Mouse (Mus musculus) thymus, postnatal 0 days (tissue): ENCODE results near the gene Ahctf1. TPM values are rescaled to one million over a fixed set of nuclear protein-coding genes. Genes with fewer than 3 reads are reported as not detected.

Experiments used
- DNase-seq: peaks from one replicate; pipeline ENCODE4 v3.0.0-alpha.2; 2015; ENCODE audit warnings: low spot score
- polyA plus RNA-seq: library from polyadenylated mRNA; unstranded; fragments of >200 nt; fragmentation: Nextera tagmentation; extraction: Ambion mirVana; gene quantifications from 2 replicates; pipeline ENCODE4 v1.2.1, GENCODE M21; 2015

Gene Ahctf1
- polyA plus RNA-seq, 1 experiment from 2014 or later, result 16.3 TPM

- no peak for DNase-seq
Observed at GRCm38 (mm10) chr1:179804140-179804881, 831 bp upstream of the Ahctf1 start.

- DNase-seq, result no peak
Observed at GRCm38 (mm10) chr1:179802610-179803512, 619 bp downstream of the Ahctf1 start, which contains the start of gene Gm10518. TSS of gene Gm10518 (plus strand) at chr1:179803376.

- DNase-seq, result no peak
Observed at GRCm38 (mm10) chr1:179798794-179799193, 4.7 kb downstream of the Ahctf1 start.

GRCm38 (mm10) chr1:179787281-179787680, 16.2 kb downstream of the Ahctf1 start:
- no peak for DNase-seq

GRCm38 (mm10) chr1:179785502-179785901, 18.0 kb downstream of the Ahctf1 start:
- no peak for DNase-seq

- no peak for DNase-seq
Observed at GRCm38 (mm10) chr1:179784098-179784497, 19.4 kb downstream of the Ahctf1 start.

- no peak for DNase-seq
Observed at GRCm38 (mm10) chr1:179776831-179777230, 26.6 kb downstream of the Ahctf1 start.

GRCm38 (mm10) chr1:179760553-179760952, 42.9 kb downstream of the Ahctf1 start:
- no peak for DNase-seq

GRCm38 (mm10) chr1:179760086-179760485, 43.4 kb downstream of the Ahctf1 start:
- DNase-seq, result no peak

GRCm38 (mm10) chr1:179756477-179756876, 47.0 kb downstream of the Ahctf1 start:
- no peak for DNase-seq

- no peak for DNase-seq
Observed at GRCm38 (mm10) chr1:179753006-179753405, 50.5 kb downstream of the Ahctf1 start.

- DNase-seq, result no peak
Observed at GRCm38 (mm10) chr1:179752276-179752675, 51.2 kb downstream of the Ahctf1 start.

GRCm38 (mm10) chr1:179745171-179745570, 58.3 kb downstream of the Ahctf1 start, which contains the start of gene Kif28:
TSS of gene Kif28 (minus strand) at chr1:179745271.
- no peak for DNase-seq

GRCm38 (mm10) chr1:179743593-179744193, 59.8 kb downstream of the Ahctf1 start:
- no peak for DNase-seq

GRCm38 (mm10) chr1:179736483-179736882, 67.0 kb downstream of the Ahctf1 start:
- no peak for DNase-seq

- DNase-seq, result peak; percentile 55
Observed at GRCm38 (mm10) chr1:179734500-179735474, 68.7 kb downstream of the Ahctf1 start.

GRCm38 (mm10) chr1:179731391-179731790, 72.1 kb downstream of the Ahctf1 start:
- DNase-seq, result no peak

- no peak for DNase-seq
Observed at GRCm38 (mm10) chr1:179728661-179729060, 74.8 kb downstream of the Ahctf1 start.

GRCm38 (mm10) chr1:179722811-179723469, 80.5 kb downstream of the Ahctf1 start:
- no peak for DNase-seq

- DNase-seq, result no peak
Observed at GRCm38 (mm10) chr1:179715786-179716185, 87.7 kb downstream of the Ahctf1 start.
